Mouse (Mus musculus) liver, embryonic 14.5 days (tissue): Measurements from ENCODE around the gene Aasdh.

Experiments used
- CTCF ChIP-seq: IDR thresholded peaks from 2 replicates; pipeline ENCODE4 v1.5.1; 2016; ENCODE audit warnings: antibody characterized with exemption, low read depth, control low read depth
- EP300 ChIP-seq: IDR thresholded peaks from 2 replicates; pipeline ENCODE4 v1.6.1; 2016; ENCODE audit warnings: antibody characterized with exemption, low read depth

GRCm38 (mm10) chr5:76924296-76924695, 19.0 kb upstream of the Aasdh start:
- TF ChIP-seq EP300 (no peak), CTCF (no peak)
